Mouse (Mus musculus) limb, embryonic 10.5 days (tissue): ENCODE measurements around the gene Tmed2. TPM values are rescaled to one million over a fixed set of nuclear protein-coding genes. Genes with fewer than 3 reads are reported as not detected.
"Not testable (repeated sequence)": the region's sequence is repeated elsewhere in the genome, so short reads cannot be mapped to it uniquely, and the experiment has no call there.

Experiments
- DNase-seq: peaks from one replicate; pipeline ENCODE4 v3.0.0-alpha.2; 2017; ENCODE audit warnings: low spot score
- H3K27ac ChIP-seq: fragments of 300-500 bp; sonication (generic); 2 replicates; pipeline ENCODE4 v1.5.1; 2016; ENCODE audit warnings: mild to moderate bottlenecking
- H3K27me3 ChIP-seq: fragments of 300-500 bp; sonication (generic); 2 replicates; pipeline ENCODE4 v1.6.1; 2016; ENCODE audit warnings: low read depth, mild to moderate bottlenecking; ENCODE audit not compliant: poor library complexity, severe bottlenecking
- H3K36me3 ChIP-seq: fragments of 300-500 bp; sonication (generic); 2 replicates; pipeline ENCODE4 v1.6.1; 2016; ENCODE audit warnings: mild to moderate bottlenecking, moderate library complexity
- H3K4me1 ChIP-seq: fragments of 300-500 bp; sonication (generic); 2 replicates; pipeline ENCODE4 v1.6.1; 2016
- H3K4me3 ChIP-seq: fragments of 300-500 bp; sonication (generic); 2 replicates; pipeline ENCODE4 v1.5.1; 2016; ENCODE audit warnings: mild to moderate bottlenecking, moderate library complexity
- H3K9me3 ChIP-seq: fragments of 300-500 bp; sonication (generic); replicated peaks from 2 replicates; pipeline ENCODE4 v1.6.1; 2016; ENCODE audit warnings: mild to moderate bottlenecking
- WGBS: fragments of 180-500 bp; shearing (Covaris S2); methylation state at CpG from one replicate; pipeline ENCODE4 v1.1.7; 2016; 5-methylcytosine and 5-hydroxymethylcytosine counted together
- polyA plus RNA-seq: library from polyadenylated mRNA; unstranded; fragments of >200 nt; fragmentation: Nextera tagmentation; extraction: Ambion mirVana; gene quantifications from 2 replicates; pipeline ENCODE4 v1.2.1, GENCODE M21; 2016

Gene Tmed2
- polyA plus RNA-seq: 501 and 540 TPM in 2 replicates

DNA sequence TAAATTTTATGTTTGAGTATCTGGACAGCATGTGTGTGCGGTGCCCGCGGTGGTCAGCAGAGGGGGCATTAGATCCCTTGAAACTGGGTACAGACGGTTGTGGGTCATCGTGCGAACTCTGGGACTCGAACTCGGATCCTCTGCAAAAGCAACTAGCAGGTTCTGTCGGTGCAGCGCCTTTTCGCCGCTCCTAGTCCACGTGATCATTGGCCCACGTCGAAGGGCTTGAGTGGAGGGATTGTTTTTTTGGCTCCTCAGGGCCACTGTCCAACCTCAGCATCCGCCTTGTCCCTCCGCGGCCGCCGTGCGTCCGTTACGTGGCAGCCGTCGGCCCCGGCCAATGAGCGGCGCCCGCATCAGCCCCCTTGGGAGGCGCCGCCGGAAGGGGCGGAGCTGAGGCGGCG is at the start of gene Tmed2:
Gene Tmed2, plus strand, starts transcription at position 313 of the 404 bp plus-strand sequence.
- peak within 1 kb of the TSS; percentile 99 for H3K4me3 ChIP-seq
- no peaks in the 10 kb centered on the region for H3K27me3 ChIP-seq
- under 1% methylated on average over 35 of the region's 35 CpGs for WGBS
- no peaks in the 10 kb centered on the region for H3K9me3 ChIP-seq
- peak within 1 kb of the TSS; percentile 94 for H3K27ac ChIP-seq
- DNase-seq: peak; percentile 93
- H3K36me3 ChIP-seq: peaks cover 32% of the 10 kb centered on the region
- peaks cover 21% of the 10 kb centered on the region for H3K4me1 ChIP-seq

DNA sequence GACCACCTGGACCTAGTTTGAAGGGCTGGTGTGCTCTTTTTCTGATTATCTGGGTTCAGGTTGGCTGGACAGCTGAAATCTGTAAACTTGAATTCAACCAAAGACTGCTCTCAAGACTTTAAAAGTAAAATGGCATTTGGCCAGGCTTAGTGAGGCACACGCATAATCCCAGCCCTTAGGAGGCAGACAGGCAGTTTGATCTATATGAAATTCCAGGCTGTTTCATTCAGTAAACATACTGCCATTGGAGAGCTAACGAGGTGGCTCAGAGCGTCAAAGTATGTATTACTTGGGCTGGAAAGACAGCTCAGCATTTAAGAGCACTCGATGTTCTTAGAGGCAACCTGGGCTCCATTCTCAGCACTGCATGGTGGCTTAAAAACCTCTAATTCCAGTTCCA is 48.8 kb upstream of the Tmed2 start:
- no peaks in the 10 kb centered on the region for H3K4me1 ChIP-seq
- no peaks in the 10 kb centered on the region for H3K9me3 ChIP-seq
- WGBS: 90% methylated on average over 4 of the region's 4 CpGs
- H3K27me3 ChIP-seq: no peaks in the 10 kb centered on the region
- no peak overlapping the region for H3K4me3 ChIP-seq
- DNase-seq: no peak
- no peak overlapping the region for H3K27ac ChIP-seq
- peaks cover 96% of the 10 kb centered on the region for H3K36me3 ChIP-seq

DNA sequence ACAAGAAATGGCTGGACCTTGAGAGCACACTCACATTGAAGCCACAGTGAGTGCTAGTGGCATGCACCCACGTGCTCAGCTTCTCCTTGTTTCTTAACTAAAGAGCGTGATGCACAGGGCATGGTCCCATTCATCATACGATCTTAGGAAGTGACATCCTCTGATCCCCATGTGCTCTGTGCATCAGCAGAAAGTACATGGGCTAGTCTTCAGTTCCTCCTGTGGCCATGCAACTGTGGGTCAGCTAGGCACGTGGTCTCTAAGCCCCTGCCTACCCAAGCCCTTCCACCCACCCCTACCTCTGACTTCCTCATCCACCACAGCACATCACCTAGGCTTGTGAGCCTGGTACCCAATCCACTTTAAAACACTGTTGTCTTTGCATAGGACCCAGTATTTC is 47.9 kb upstream of the Tmed2 start:
- Histone ChIP-seq H3K9me3 (no peaks in the 10 kb centered on the region), H3K27ac (no peak overlapping the region)
- WGBS: 91% methylated on average over 4 of the region's 4 CpGs

GRCm38 (mm10) chr5:124493455-124493854 is 47.0 kb upstream of the Tmed2 start:
- 89% methylated on average over 11 of the region's 11 CpGs for WGBS
- no peaks in the 10 kb centered on the region for H3K9me3 ChIP-seq
- DNase-seq: no peak
- H3K36me3 ChIP-seq: peaks cover 97% of the 10 kb centered on the region
- no peak overlapping the region for H3K4me3 ChIP-seq
- H3K4me1 ChIP-seq: no peaks in the 10 kb centered on the region
- no peaks in the 10 kb centered on the region for H3K27me3 ChIP-seq
- no peak overlapping the region for H3K27ac ChIP-seq

More for the DNA sequence above, 47.9 kb upstream of the Tmed2 start:
- H3K4me1 ChIP-seq: no peaks in the 10 kb centered on the region
- peaks cover 96% of the 10 kb centered on the region for H3K36me3 ChIP-seq
- H3K4me3 ChIP-seq: no peak overlapping the region
- no peaks in the 10 kb centered on the region for H3K27me3 ChIP-seq
- no peak for DNase-seq

- H3K9me3 ChIP-seq: no peaks in the 10 kb centered on the region
- no peaks in the 10 kb centered on the region for H3K4me1 ChIP-seq
- no peak for DNase-seq
- H3K27ac ChIP-seq: no peak overlapping the region
- no peak overlapping the region for H3K4me3 ChIP-seq
- peaks cover 96% of the 10 kb centered on the region for H3K36me3 ChIP-seq
- H3K27me3 ChIP-seq: no peaks in the 10 kb centered on the region
- 79% methylated on average over 7 of the region's 7 CpGs for WGBS
Observed at GRCm38 (mm10) chr5:124495547-124495946, 44.9 kb upstream of the Tmed2 start.

DNA sequence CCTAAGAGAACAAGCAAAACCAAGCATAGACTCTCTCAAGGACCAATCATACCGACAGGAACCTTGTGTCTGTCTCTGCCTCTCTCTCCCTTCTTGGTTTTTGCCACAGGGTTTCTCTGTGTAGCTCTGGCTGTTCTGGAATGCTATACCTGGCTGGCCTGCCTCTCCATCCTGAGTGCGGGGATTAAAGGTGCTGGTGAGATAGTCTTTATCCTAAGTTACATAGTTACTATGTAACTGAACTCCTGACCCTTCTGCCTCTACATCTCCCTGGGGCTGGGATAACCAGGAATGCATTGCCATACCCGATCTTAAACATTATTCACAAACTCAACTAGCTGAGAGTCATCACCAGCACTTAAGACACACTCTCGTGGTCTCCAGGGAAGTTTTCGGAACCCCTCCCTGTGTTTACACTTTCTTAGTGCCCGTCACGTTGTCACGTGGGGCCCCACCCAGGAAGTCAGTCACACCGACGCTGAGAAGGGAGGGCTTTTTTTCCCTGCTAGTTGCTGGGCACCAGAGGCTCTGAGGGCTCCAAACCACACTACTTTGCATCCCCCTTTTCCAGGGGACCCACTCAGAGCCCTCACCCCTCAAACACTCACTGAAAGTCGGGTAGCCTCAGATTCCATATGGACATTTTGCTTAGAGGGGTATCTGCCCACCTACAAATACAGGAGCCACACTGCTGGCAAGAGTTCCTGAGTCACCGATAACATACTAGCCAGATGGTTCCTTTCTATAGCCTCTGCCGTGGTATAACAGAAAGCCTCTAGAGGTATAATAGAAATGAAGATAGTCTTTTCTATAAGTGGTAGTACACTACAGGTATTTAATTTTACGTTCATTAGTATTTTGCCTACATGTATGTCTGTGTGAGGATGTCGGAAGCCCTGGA is 43.6 kb upstream of the Tmed2 start:
- Histone ChIP-seq H3K4me1 (no peaks in the 10 kb centered on the region), H3K4me3 (no peak overlapping the region), H3K36me3 (peaks cover 96% of the 10 kb centered on the region), H3K9me3 (no peaks in the 10 kb centered on the region), H3K27me3 (no peaks in the 10 kb centered on the region), H3K27ac (no peak overlapping the region)
- DNase-seq: no peak
- WGBS: 76% methylated on average over 15 of the region's 15 CpGs

- 0 out of 2 replicates have a peak overlapping the region, but pooled peaks have one; percentile 14 for H3K27ac ChIP-seq
- H3K36me3 ChIP-seq: peaks cover 96% of the 10 kb centered on the region
- H3K27me3 ChIP-seq: no peaks in the 10 kb centered on the region
- H3K4me3 ChIP-seq: no peak overlapping the region
- no peak for DNase-seq
- H3K9me3 ChIP-seq: no peaks in the 10 kb centered on the region
- WGBS: 81% methylated on average over 9 of the region's 9 CpGs
- H3K4me1 ChIP-seq: no peaks in the 10 kb centered on the region
Observed at GRCm38 (mm10) chr5:124498221-124498876, 42.1 kb upstream of the Tmed2 start.

GRCm38 (mm10) chr5:124499001-124499400 is 41.5 kb upstream of the Tmed2 start:
- peaks cover 96% of the 10 kb centered on the region for H3K36me3 ChIP-seq
- H3K27me3 ChIP-seq: no peaks in the 10 kb centered on the region
- no peaks in the 10 kb centered on the region for H3K4me1 ChIP-seq
- H3K27ac ChIP-seq: no peak overlapping the region
- WGBS: 65% methylated on average over 5 of the region's 5 CpGs
- no peak overlapping the region for H3K4me3 ChIP-seq
- no peak for DNase-seq
- H3K9me3 ChIP-seq: no peaks in the 10 kb centered on the region

DNA sequence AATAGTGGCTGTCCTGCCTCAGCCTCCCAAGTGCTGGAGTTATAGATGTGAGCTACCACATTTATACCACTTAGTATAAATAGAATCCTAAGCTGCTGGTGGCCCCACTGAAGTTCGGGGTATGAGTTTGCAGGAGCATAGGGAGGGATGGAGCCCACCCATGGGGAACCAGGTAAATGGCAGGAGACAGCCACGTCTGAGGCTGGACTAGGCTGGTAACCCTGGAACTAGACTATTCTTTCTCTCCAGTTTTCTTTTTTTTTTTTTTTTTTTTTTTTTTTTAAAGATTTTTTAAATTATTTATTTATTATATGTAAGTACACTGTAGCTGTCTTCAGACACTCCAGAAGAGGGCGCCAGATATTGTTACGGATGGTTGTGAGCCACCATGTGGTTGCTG is 40.5 kb upstream of the Tmed2 start:
- H3K4me1 ChIP-seq, H3K9me3 ChIP-seq, H3K4me3 ChIP-seq, H3K27me3 ChIP-seq, DNase-seq, H3K27ac ChIP-seq: not testable (repeated sequence)
- 81% methylated on average over 4 of the region's 4 CpGs for WGBS
- H3K36me3 ChIP-seq: peaks cover 95% of the 10 kb centered on the region

GRCm38 (mm10) chr5:124500573-124500972 is 39.9 kb upstream of the Tmed2 start:
- Histone ChIP-seq H3K4me1 (no peaks in the 10 kb centered on the region), H3K27ac (no peak overlapping the region), H3K9me3 (no peaks in the 10 kb centered on the region), H3K36me3 (peaks cover 95% of the 10 kb centered on the region), H3K27me3 (no peaks in the 10 kb centered on the region), H3K4me3 (no peak overlapping the region)
- WGBS: 92% methylated on average over 3 of the region's 3 CpGs
- DNase-seq: no peak

GRCm38 (mm10) chr5:124501541-124501940 is 39.0 kb upstream of the Tmed2 start:
- 91% methylated on average over 10 of the region's 10 CpGs for WGBS
- H3K9me3 ChIP-seq: no peaks in the 10 kb centered on the region
- no peaks in the 10 kb centered on the region for H3K27me3 ChIP-seq
- no peak overlapping the region for H3K27ac ChIP-seq
- no peaks in the 10 kb centered on the region for H3K4me1 ChIP-seq
- peaks cover 95% of the 10 kb centered on the region for H3K36me3 ChIP-seq
- DNase-seq: no peak
- H3K4me3 ChIP-seq: no peak overlapping the region

DNA sequence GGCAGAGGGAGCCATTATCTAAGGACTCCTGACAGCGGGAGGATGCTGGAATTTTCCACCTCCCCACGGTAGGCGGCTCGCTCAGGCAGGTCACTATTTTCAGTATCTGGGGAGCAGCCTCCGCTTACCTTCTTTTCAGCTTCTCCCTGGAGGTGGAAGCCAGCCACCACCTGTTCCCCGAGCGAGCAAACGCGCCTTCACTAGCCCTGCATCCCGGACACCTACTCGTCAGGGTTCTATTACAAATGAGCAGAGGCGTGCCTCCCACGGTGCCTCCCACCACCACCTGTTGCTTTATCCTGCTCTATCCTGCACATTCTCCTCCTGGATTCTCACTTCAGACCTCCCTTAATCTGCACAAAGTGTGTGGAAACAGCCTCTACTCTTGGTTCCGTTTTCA is 36.8 kb upstream of the Tmed2 start:
- Histone ChIP-seq H3K4me3 (no peak overlapping the region), H3K27ac (no peak overlapping the region), H3K4me1 (0 out of 2 replicates have a peak, but pooled peaks cover 3% of the 10 kb centered on the region), H3K27me3 (no peaks in the 10 kb centered on the region), H3K9me3 (no peaks in the 10 kb centered on the region), H3K36me3 (peaks cover 93% of the 10 kb centered on the region)
- WGBS: 63% methylated on average over 14 of the region's 14 CpGs
- DNase-seq: no peak

DNA sequence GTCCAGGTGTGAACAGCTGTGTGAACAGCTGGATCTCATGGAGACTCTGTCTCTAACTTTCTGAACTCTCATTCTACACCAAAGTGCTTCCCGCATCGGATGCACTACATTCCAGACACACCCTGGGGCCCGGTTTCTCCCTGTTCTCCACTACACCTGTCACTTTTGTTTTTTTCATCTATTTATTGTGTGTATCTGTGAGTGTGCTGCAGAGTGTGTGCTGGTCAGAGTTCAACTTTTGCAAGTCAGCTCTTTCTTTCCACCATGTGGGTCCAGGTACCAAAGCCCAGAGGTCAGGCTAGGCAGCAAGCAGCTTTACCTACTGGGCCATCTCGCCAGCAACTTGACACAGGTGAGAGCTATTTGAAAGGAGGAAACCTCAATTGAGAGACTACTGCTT is 35.3 kb upstream of the Tmed2 start:
- Histone ChIP-seq H3K4me1 (peaks cover 6% of the 10 kb centered on the region; the same call in 1 of the 2 replicates), H3K4me3 (no peak overlapping the region), H3K27ac (no peak overlapping the region), H3K9me3 (no peaks in the 10 kb centered on the region), H3K36me3 (peaks cover 97% of the 10 kb centered on the region), H3K27me3 (no peaks in the 10 kb centered on the region)
- 94% methylated on average over 4 of the region's 4 CpGs for WGBS
- DNase-seq: no peak
